Mouse (Mus musculus) adipose tissue, adult 10 weeks (tissue): ENCODE results near the gene Pkd1l1. TPM values are rescaled to one million over a fixed set of nuclear protein-coding genes. Genes with fewer than 3 reads are reported as not detected.

ENCODE experiments used
- polyA plus RNA-seq: library from polyadenylated mRNA; stranded (reverse); fragments of 350-450 nt; fragmentation: Illumina TruSeq; extraction: RNeasy Lipid Tissue Mini Kit (QIAGEN cat#74804); gene quantifications from one replicate; pipeline ENCODE4 v1.2.3, GENCODE M21; 2014; ENCODE audit warnings: low read depth, low replicate concordance

The Pkd1l1 gene
- 0.91 TPM for polyA plus RNA-seq

GRCm38 (mm10) chr11:8973166-8973565 is at the start of gene Pkd1l1:
Pkd1l1 (minus strand) TSS chr11:8973266.

GRCm38 (mm10) chr11:9010853-9011339 is 37.8 kb upstream of the Pkd1l1 start, which contains the start of gene Hus1:
Hus1 (minus strand) TSS chr11:9011191.

Other genes with a start within 250 kb of the Pkd1l1 start
- gene Hus1, start 37.9 kb upstream of the Pkd1l1 start, polyA plus RNA-seq: 7.1 TPM
- 2.0 TPM for gene Gm11992, start 75.3 kb upstream of the Pkd1l1 start, polyA plus RNA-seq
- gene Sun3, start 75.7 kb upstream of the Pkd1l1 start, polyA plus RNA-seq: 1.4 TPM
- gene Upp1, start 144.8 kb upstream of the Pkd1l1 start, polyA plus RNA-seq: 3.8 TPM
- gene Abca13, start 218.7 kb upstream of the Pkd1l1 start, polyA plus RNA-seq: 0.01 TPM